Comparison of ENCODE assay signal across 8 mouse cellular contexts in the genomic region with DNA sequence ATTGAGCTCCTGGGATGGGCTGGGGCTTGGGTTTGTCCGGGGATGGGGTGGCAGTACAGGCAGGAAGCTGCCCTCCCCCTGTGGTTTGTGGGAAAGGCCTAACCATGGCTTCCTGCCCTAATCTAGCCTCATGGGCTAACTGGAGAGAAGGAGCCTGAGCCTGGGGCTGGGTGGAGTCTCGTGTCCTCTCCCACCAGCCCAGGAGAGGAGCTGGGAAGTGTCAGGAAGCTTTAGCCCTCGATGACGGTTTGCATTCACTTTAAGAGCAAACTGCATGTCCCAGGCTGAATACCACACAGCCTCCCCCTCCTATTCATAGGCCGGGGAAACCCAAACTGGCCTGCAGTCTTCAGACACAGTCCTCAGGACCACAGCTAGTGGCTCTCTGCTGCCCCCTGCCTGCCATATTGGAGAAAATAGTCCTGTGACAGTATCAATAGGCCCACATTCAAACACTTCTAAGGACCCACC. TPM values are rescaled to one million over a fixed set of nuclear protein-coding genes. Genes with fewer than 3 reads are reported as not detected.
DNase-seq lines count a peak whose midpoint lies in the region; ATAC-seq and TF ChIP-seq lines count a peak whose summit lies in the region.

No protein-coding gene starts in this region.

- DNase-seq in left cerebral cortex, adult 18-20 months (ENCODE audit: low spot score in 2 of 2), result peak; percentile 64 to 72
- DNase-seq in left cerebral cortex, adult 8-10 months (ENCODE audit: low spot score in 2 of 2), result no peak
- DNase-seq in NIH3T3 (ENCODE audit: low read depth), result peak; percentile 88
- peak; percentile 86 to 90 for DNase-seq in cerebellum, postnatal 25 days
- DNase-seq in gastrocnemius, postnatal 14 days, result peak; percentile 67
- DNase-seq in layer of hippocampus, postnatal 25 days (ENCODE audit: extremely low spot score in 1 of 2, low spot score in 1 of 2), result peak; percentile 59 to 82
- peak; percentile 89 for DNase-seq in midbrain, postnatal 0 days (ENCODE audit: low spot score)
- peak; percentile 81 for DNase-seq in stomach, postnatal 0 days (ENCODE audit: low spot score)

- H3K9ac ChIP-seq in midbrain, postnatal 0 days (replicated peaks; ENCODE audit: low read length, poor library complexity, severe bottlenecking), result no peak overlapping the region
- no peak overlapping the region for H3K9ac ChIP-seq in stomach, postnatal 0 days (ENCODE audit: low read length)

- H3K36me3 ChIP-seq in midbrain, postnatal 0 days (ENCODE audit: insufficient read depth, low read length), result no peaks in the 10 kb centered on the region
- H3K36me3 ChIP-seq in stomach, postnatal 0 days (ENCODE audit: control insufficient read depth, insufficient read depth, low read length), result no peaks in the 10 kb centered on the region

- H3K4me3 ChIP-seq in midbrain, postnatal 0 days (ENCODE audit: low read depth, low read length), result no peak overlapping the region
- no peak overlapping the region for H3K4me3 ChIP-seq in stomach, postnatal 0 days (ENCODE audit: low read depth, low read length)

- peaks cover 16% of the 10 kb centered on the region for H3K4me1 ChIP-seq in midbrain, postnatal 0 days (ENCODE audit: insufficient read depth, low read length)
- no peaks in the 10 kb centered on the region for H3K4me1 ChIP-seq in stomach, postnatal 0 days (replicated peaks; ENCODE audit: control insufficient read depth, insufficient read depth)

- peak; percentile 95 for TF ChIP-seq CTCF in midbrain, postnatal 0 days (IDR thresholded peaks at IDR 0.05)
- peak; percentile 95 for TF ChIP-seq CTCF in stomach, postnatal 0 days (IDR thresholded peaks at IDR 0.05; ENCODE audit: low read depth)

- intact Hi-C loops in gastrocnemius, postnatal 14 days (cut with DNase I; ENCODE audit: low total_unique reads), result no loop called here

- ATAC-seq in midbrain, postnatal 0 days (ENCODE audit: low FRiP score), result no peak
- 0 out of 2 replicates have a peak, but pooled peaks have one; percentile 18 for ATAC-seq in stomach, postnatal 0 days (ENCODE audit: low FRiP score, low TSS enrichment)

- no peak for TF ChIP-seq EP300 in stomach, postnatal 0 days (optimal IDR thresholded peaks at IDR 0.05)

- no peaks in the 10 kb centered on the region for H3K27me3 ChIP-seq in midbrain, postnatal 0 days (ENCODE audit: insufficient read depth, low read length)
- no peaks in the 10 kb centered on the region for H3K27me3 ChIP-seq in stomach, postnatal 0 days (ENCODE audit: control insufficient read depth, insufficient read depth, low read length)

- H3K4me2 ChIP-seq in midbrain, postnatal 0 days (ENCODE audit: low read depth, low read length, poor library complexity, severe bottlenecking), result no peak overlapping the region
- no peak overlapping the region for H3K4me2 ChIP-seq in stomach, postnatal 0 days (replicated peaks; ENCODE audit: low read depth)

- H3K27ac ChIP-seq in midbrain, postnatal 0 days (ENCODE audit: low read depth, low read length), result no peak overlapping the region
- H3K27ac ChIP-seq in stomach, postnatal 0 days (replicated peaks), result no peak overlapping the region

- no peaks in the 10 kb centered on the region for H3K9me3 ChIP-seq in midbrain, postnatal 0 days (ENCODE audit: low read length)
- no peaks in the 10 kb centered on the region for H3K9me3 ChIP-seq in stomach, postnatal 0 days (ENCODE audit: control insufficient read depth, low read length)

- 29% methylated on average over 5 of the region's 5 CpGs for WGBS in midbrain, postnatal 0 days
- WGBS in stomach, postnatal 0 days, result 38% methylated on average over 5 of the region's 5 CpGs

RNA-seq across cellular contexts. Expression of gene Abca2, which starts 1.7 kb away (rescaled TPM):
- total RNA-seq in left cerebral cortex, adult 18-20 months (2021), result 100 to 1,000 TPM; 155 to 165 TPM
- total RNA-seq in left cerebral cortex, adult 8-10 months (2022), result 100 to 1,000 TPM; 176 to 185 (median 183) TPM
- total RNA-seq in gastrocnemius, postnatal 14 days (2021), result 10 to 100 TPM in 1 of 2 experiments, 1 to 10 TPM in 1; 9.2 to 11.6 TPM
- total RNA-seq in layer of hippocampus, postnatal 25 days (2021), result 100 to 1,000 TPM; 160 to 172 TPM
- 79.8 and 84.3 TPM in 2 replicates for total RNA-seq in midbrain, postnatal 0 days (2014; rRNA removed)
- polyA plus RNA-seq in midbrain, postnatal 0 days (2015; fragmentation: Nextera tagmentation; extraction: Ambion mirVana), result 13.5 and 14.5 TPM in 2 replicates
- polyA plus RNA-seq in stomach, postnatal 0 days (2015; fragmentation: Nextera tagmentation; extraction: Ambion mirVana), result 1.7 and 2.6 TPM in 2 replicates

RNA-seq across cellular contexts. Expression of gene Fut7, which starts 3.7 kb away (rescaled TPM):
- under 1 TPM; 0.21 to 0.56 TPM for total RNA-seq in left cerebral cortex, adult 18-20 months (2021)
- total RNA-seq in left cerebral cortex, adult 8-10 months (2022), result under 1 TPM in 2 of 4 experiments, not detected in 2; 0.40 to 0.84 TPM
- not detected for total RNA-seq in gastrocnemius, postnatal 14 days (2021)
- total RNA-seq in layer of hippocampus, postnatal 25 days (2021), result under 1 TPM; 0.12 to 0.49 TPM
- total RNA-seq in midbrain, postnatal 0 days (2014; rRNA removed), result 0.42 and 1.6 TPM in 2 replicates
- polyA plus RNA-seq in midbrain, postnatal 0 days (2015; fragmentation: Nextera tagmentation; extraction: Ambion mirVana), result 0.22 and 0.23 TPM in 2 replicates
- polyA plus RNA-seq in stomach, postnatal 0 days (2015; fragmentation: Nextera tagmentation; extraction: Ambion mirVana), result 0.12 TPM in 1 of 2 replicates, not detected in the other

RNA-seq across cellular contexts. Expression of gene Npdc1, which starts 27.6 kb away (rescaled TPM):
- total RNA-seq in left cerebral cortex, adult 18-20 months (2021), result 100 to 1,000 TPM; 328 to 341 TPM
- total RNA-seq in left cerebral cortex, adult 8-10 months (2022), result 100 to 1,000 TPM; 307 to 332 (median 316) TPM
- 10 to 100 TPM; 24.0 to 28.1 TPM for total RNA-seq in gastrocnemius, postnatal 14 days (2021)
- total RNA-seq in layer of hippocampus, postnatal 25 days (2021), result 100 to 1,000 TPM; 427 to 450 TPM
- total RNA-seq in midbrain, postnatal 0 days (2014; rRNA removed), result 199 and 234 TPM in 2 replicates
- polyA plus RNA-seq in midbrain, postnatal 0 days (2015; fragmentation: Nextera tagmentation; extraction: Ambion mirVana), result 470 and 481 TPM in 2 replicates
- polyA plus RNA-seq in stomach, postnatal 0 days (2015; fragmentation: Nextera tagmentation; extraction: Ambion mirVana), result 52.8 and 53.0 TPM in 2 replicates

RNA-seq across cellular contexts. Expression of gene Clic3, which starts 29.9 kb away (rescaled TPM):
- 1 to 10 TPM in 1 of 2 experiments, not detected in 1; 1.5 TPM for total RNA-seq in left cerebral cortex, adult 18-20 months (2021)
- 1 to 10 TPM in 2 of 4 experiments, not detected in 2; 1.2 to 1.6 TPM for total RNA-seq in left cerebral cortex, adult 8-10 months (2022)
- total RNA-seq in gastrocnemius, postnatal 14 days (2021), result not detected
- total RNA-seq in layer of hippocampus, postnatal 25 days (2021), result under 1 TPM; 0.47 to 0.73 TPM
- 0.61 and 0.66 TPM in 2 replicates for total RNA-seq in midbrain, postnatal 0 days (2014; rRNA removed)
- 2.0 and 2.4 TPM in 2 replicates for polyA plus RNA-seq in midbrain, postnatal 0 days (2015; fragmentation: Nextera tagmentation; extraction: Ambion mirVana)
- 246 and 272 TPM in 2 replicates for polyA plus RNA-seq in stomach, postnatal 0 days (2015; fragmentation: Nextera tagmentation; extraction: Ambion mirVana)

RNA-seq across cellular contexts. Expression of gene Entpd2, which starts 31.1 kb away (rescaled TPM):
- 10 to 100 TPM; 13.6 to 13.8 TPM for total RNA-seq in left cerebral cortex, adult 18-20 months (2021)
- 10 to 100 TPM; 13.1 to 17.5 (median 16.2) TPM for total RNA-seq in left cerebral cortex, adult 8-10 months (2022)
- total RNA-seq in gastrocnemius, postnatal 14 days (2021), result 10 to 100 TPM; 19.0 to 25.2 TPM
- 10 to 100 TPM; 15.3 to 18.0 TPM for total RNA-seq in layer of hippocampus, postnatal 25 days (2021)
- 4.2 and 4.4 TPM in 2 replicates for total RNA-seq in midbrain, postnatal 0 days (2014; rRNA removed)
- polyA plus RNA-seq in midbrain, postnatal 0 days (2015; fragmentation: Nextera tagmentation; extraction: Ambion mirVana), result 10.4 and 10.6 TPM in 2 replicates
- 21.2 and 23.3 TPM in 2 replicates for polyA plus RNA-seq in stomach, postnatal 0 days (2015; fragmentation: Nextera tagmentation; extraction: Ambion mirVana)

Comparison
In these comparisons a context has a peak if more than half of its experiments do, and no peak if none do; other contexts are left out.
1. DNase-seq: peak in left cerebral cortex, adult 18-20 months (2 of 2), NIH3T3 (single experiment), cerebellum, postnatal 25 days (2 of 2), gastrocnemius, postnatal 14 days (single experiment), layer of hippocampus, postnatal 25 days (2 of 2), midbrain, postnatal 0 days (single experiment) and stomach, postnatal 0 days (single experiment); none in left cerebral cortex, adult 8-10 months (0 of 2).